Mouse (Mus musculus): ENCODE data around the gene Tmtc4.

- TF ChIP-seq CTCF (IDR thresholded peaks at IDR 0.05; ENCODE audit: extremely low read depth, insufficient read length, insufficient replicate concordance, low read depth, low read length) (peak; percentile 60; the same call in 1 of the 2 replicates), POLR2A (IDR thresholded peaks at IDR 0.05; ENCODE audit: low read depth, low read length) (no peak)
Measured at GRCm38 (mm10) chr14:122953331-122953730, 30.5 kb downstream of the Tmtc4 start.
